Mouse (Mus musculus) c-Kit-positive CD71-positive TER-119-positive erythroid progenitor cells, embryonic 14.5 days (primary cell): ENCODE results near the gene Prr15l.

Source experiments
- DNase-seq: peaks from one replicate; pipeline ENCODE4 v3.0.0-alpha.2; 2013; ENCODE audit warnings: low spot score

The Prr15l gene

DNA sequence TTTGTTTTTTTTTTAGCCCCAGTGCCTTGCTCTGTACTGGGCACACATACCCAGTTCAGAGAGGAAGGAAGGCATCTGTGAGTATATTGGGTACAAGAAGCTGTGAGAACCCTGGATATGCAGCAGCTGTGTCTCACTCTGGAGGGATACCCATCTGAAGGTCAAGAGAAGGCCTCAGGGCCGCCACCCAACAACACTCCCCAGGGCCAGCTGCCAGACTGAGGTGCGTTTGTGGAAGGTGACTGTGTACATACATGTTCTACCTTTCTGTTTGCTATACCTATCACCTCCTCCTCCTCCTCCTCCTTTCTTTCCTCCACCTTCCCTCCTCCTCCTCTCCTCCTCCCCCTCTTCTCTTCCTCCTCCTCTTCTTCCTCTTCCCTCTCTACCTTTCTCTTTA is at the start of gene Prr15l:
Gene Prr15l, plus strand, starts transcription at position 17 of the 400 bp plus-strand sequence.
- no peak for DNase-seq

- DNase-seq: no peak
Observed at GRCm38 (mm10) chr11:96878715-96879114, 49.2 kb upstream of the Prr15l start.

- no peak for DNase-seq
Observed at GRCm38 (mm10) chr11:96879359-96879758, 48.5 kb upstream of the Prr15l start.

GRCm38 (mm10) chr11:96880296-96880695 is 47.6 kb upstream of the Prr15l start:
- DNase-seq: no peak

GRCm38 (mm10) chr11:96885901-96886340 is 42.0 kb upstream of the Prr15l start:
- DNase-seq: no peak

DNA sequence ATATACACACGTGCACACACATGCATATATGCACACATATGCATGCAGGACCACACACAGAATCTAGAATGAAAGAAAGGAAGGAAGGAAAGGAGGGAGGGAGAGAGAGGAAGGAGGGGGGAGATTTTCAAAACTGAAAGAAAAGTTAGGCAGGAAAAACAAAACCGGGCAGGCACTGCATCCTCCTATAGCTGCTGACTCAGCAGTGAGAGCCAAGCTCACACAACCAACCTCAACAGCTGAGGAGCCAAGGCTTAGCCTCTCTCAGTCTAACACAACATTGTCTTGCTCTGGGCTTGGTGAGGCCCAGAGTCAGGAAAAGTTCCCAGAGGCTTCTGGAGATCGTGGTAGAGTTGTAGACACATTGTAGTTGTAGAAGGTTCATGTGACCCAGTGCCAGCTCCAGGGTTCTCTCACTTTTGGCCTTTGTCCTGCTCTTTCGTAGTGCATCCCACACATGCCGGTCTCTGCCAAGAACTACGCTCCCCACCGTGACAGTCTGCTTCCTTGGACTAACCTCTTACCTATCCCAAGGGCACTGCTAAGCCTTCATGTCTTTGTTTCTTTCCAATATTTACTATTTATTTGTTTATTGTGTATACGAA is 40.9 kb upstream of the Prr15l start:
- DNase-seq: no peak

DNA sequence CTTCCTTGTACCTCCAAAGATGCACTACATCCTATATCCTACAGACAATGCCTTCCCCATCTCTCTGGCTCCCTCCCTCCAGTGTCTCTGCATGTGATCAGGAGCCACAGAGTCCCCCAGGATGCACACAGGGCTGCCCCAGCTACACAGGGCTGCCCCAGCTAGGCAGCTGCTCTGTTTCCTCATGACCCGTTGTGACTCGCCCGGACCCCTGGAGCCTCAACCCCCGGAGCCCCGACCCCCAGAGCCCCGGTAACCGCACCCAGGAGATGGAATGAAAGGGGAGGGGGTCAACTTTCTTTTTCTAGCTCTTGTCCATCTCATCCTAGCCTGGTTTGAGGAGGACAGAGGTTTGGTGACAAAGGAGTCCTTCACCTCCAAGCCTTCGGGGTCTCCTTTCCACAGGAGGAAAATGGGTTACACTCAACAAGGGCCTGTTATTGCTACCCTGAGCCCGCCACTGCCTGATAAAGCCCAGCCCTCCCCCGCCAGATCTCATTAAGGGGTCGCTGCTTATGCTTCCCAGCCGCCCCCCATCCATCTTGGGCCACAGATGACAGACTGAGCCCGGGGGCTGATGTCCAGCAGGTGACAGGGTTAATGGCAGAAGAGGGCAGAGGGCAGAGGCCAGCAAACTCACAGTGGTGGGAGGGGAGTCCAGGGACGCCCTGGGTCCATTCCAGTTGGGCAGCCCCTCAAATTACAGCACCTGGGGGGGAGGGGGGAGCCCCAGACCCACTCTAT is 35.9 kb upstream of the Prr15l start:
- no peak for DNase-seq

DNA sequence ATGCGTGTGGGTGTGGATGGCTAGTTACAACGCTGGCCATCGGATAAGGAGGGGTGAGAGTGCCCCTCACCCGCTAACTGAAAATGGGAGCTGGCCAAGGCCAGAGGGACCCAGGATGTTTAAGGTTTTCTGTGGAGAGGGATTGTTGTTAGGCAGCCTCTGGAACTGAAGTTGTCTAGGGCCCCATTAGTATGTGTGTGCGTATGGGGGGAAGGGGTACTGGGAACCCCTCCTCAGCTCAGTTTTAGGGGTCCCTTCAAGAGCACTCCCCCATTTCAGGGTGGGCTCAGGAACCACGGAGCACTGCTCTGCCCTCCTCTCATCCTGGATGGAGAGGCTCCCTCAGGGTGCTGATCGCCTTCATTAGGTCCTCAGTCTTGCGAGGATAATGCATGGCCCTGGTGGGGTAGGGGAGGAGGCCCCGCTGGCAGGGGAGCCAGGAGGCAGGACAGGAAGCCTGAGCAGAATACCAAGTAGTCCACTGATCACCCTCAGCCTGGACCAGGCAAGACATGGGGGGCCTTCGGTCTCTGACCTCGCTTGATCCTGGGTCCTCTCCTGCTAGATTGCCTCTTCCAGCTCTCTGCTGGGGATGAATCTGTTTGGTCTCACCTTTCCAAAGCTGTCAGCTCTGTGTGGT is 34.6 kb upstream of the Prr15l start:
- DNase-seq: no peak

DNA sequence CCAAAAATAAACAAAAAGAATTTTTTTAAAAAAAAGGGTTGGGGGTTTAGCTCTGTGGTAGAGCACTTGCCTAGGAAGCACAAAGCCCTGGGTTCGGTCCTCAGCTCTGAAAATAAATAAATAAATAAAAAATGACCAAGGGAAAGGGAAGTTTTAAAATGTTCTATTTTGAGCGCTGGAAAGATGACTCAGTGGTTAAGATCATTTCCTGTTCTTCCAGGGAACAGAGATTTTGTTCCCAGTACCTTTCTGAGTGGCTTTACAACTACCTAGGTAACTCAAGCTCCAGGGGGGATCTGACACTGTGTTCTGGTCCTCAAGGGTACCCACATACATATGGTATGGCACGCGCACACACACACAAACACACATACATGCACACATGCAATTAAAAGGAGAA is 32.0 kb upstream of the Prr15l start:
- no peak for DNase-seq

GRCm38 (mm10) chr11:96899449-96900306 is 28.2 kb upstream of the Prr15l start:
- DNase-seq: no peak

DNA sequence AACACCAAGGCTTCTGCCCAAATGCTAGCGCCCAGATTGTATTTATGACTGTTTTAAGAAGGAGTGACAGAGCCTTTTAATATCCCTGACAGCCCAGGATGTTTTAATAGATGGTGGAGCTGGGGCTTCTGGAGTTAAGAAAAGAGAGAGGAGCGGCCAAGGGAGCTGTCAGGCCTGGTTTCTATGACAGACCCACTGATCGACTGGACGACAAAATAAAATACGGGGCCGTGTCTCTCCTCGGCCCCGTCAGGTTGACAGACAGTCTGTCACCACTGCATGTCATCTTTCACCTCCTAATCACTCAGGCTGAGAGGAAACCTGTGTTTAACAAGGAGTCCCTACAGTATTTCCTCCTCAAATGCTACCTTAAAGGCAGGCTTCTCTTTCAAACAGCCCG is 26.6 kb upstream of the Prr15l start:
- DNase-seq: no peak

DNA sequence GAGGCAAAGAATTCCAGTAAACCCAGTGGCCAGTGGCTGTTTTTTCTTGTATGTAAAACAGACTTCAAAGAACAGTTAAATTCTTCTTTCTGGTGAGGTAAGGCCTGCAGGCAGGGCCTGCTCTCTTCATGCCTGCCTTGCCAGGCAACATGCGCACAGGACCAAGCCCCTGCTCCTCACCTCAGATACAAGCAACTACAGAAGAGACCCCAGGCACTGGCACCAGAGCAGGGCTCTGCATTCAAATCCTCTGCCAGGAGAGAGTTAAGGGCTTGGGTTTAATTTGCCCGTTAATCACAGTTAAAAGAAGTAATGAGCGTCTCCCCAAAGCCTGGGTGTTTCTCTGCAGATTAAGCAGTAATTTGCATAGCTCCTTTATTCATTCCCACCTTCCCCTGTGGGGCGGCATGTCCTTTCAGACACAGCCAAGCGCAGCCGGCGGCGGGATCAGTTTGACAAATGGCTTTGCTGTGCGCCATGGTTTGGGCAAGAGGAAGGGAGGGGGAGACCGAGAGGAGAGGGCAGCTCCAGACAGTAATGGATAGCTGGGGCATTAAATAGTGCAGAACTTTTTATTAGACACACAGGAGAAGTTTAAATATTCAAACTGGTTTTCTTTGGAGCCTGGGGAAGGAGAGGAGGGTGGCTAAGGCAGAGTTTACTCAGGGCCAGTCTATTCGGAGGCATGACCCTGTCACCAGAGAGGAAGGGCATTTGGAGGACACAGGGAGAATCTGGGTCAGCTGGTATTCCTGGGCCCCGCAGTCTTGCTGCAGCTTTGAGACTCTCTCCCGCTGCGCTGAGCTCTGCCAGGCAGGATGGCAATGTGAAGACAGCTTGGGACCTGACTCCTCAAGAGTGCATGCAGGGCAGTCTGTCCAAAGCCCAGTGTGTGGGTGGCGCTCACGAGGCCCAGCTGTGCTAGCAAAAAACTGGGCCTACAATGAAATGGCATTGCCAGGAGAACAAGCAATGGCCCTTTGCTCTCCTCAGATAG is 25.0 kb upstream of the Prr15l start:
- no peak for DNase-seq

GRCm38 (mm10) chr11:96906431-96907161 is 21.3 kb upstream of the Prr15l start:
- DNase-seq: no peak

DNA sequence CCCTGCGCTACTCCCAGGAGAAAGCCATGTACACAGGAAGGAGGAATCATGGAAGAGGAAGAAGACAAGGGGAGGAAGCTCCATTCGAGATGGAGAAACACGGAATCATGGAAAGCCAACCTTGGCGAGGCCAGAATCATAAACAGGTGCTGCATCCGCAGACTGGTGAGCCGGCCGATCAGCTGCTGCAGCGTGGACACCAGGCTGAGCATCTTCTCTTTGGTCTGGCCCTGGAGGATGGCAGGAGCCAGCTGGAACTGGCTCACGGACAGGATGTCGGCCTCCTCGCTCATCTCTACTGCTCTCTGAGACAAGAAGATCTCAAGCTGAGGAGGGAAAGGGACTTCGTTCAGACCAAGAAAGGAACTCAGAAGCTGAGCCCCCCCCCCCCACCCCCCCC is 19.3 kb upstream of the Prr15l start:
- no peak for DNase-seq

- DNase-seq: peak; percentile 74
Observed at GRCm38 (mm10) chr11:96910003-96910402, 17.9 kb upstream of the Prr15l start.

DNA sequence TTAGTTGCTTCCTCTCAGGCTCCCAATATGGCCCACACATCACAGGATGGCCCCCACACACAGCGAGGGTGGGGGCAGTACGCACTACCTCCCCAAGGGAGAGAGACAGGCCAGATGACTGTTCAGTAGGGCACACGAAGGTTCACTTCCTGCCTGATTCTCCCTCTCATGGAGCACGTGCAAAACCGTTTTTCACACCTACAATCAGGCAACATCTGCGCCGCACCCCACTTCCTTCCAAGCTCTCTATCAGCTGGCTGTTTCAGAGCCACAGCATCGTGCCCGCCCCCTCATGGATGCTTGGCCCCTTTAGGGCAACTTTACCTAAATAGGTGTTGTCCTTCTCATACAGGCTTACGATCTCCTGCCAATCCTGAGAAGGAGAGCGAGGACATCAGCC is 15.2 kb upstream of the Prr15l start:
- no peak for DNase-seq

- DNase-seq: peak; percentile 99
Observed at GRCm38 (mm10) chr11:96916044-96916884, 11.6 kb upstream of the Prr15l start, which contains the start of gene Cdk5rap3. TSS of gene Cdk5rap3 (minus strand) at chr11:96916496.

DNA sequence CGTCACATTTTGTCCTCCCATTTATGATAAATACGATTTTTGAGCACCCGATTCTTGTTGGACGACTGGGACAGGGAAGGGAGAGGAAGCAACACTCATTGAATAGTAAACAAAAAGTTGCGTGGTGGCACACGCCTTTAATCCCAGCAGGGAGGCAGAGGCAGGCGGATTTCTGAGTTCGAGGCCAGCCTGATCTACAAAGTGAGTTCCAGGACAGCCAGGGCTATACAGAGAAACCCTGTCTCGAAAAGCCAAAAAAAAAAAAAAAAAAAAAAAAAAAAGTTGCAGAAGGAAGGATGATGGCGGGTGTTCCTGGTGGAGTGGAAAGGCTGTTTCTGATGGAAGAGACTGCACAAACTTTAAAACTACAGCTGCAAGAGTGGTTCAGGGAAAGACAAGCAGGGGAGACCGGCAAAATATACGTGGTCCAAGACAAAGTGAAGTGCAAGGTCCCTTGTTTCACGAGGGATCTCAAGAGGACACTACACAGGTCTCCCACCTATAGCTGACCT is 11.0 kb upstream of the Prr15l start:
- no peak for DNase-seq

DNA sequence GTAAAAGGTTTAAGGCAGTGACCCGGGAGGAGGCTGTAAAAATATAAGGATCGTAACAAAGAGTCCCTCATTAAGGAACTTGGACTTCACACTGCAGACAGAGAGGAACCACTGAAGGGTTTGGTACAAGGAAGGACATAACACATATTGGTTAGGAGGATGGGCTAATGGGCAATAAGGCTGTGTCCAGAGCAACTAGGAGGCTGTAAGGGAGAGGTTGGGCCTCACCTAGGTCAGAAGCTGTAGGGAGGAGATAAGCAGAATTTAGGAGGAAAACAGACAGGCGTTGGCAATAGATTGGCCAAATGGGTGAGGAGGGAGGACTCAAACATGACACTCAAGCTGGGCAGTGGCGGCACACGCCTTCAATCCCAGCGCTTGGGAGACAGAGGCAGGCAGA is 10.5 kb upstream of the Prr15l start:
- peak; percentile 79 for DNase-seq
